Mouse (Mus musculus) lung, adult 2 months (tissue): Measurements from ENCODE around the gene Mrgprb2. TPM values are rescaled to one million over a fixed set of nuclear protein-coding genes. Genes with fewer than 3 reads are reported as not detected.

Experiments used
- DNase-seq: peaks from one replicate; pipeline ENCODE4 v3.0.0; 2022
- H3K4me1 ChIP-seq: fragments of 200-500 bp; 2 replicates; pipeline ENCODE4 v1.6.1; 2011; ENCODE audit warnings: low read length; ENCODE audit not compliant: control insufficient read depth, insufficient read depth
- H3K4me3 ChIP-seq: fragments of 200-500 bp; replicated peaks from 2 replicates; pipeline ENCODE3; 2011; ENCODE audit warnings: low read depth, mild to moderate bottlenecking, control low read depth, low read length; ENCODE audit errors: extremely low read depth
- CTCF ChIP-seq: fragments of 200-500 bp; IDR thresholded peaks from 2 replicates; pipeline ENCODE4 v1.5.1; 2011; ENCODE audit warnings: mild to moderate bottlenecking, low read length, control low read depth; ENCODE audit not compliant: insufficient read depth
- POLR2A ChIP-seq: fragments of 200-500 bp; IDR thresholded peaks from 2 replicates; pipeline ENCODE4 v1.6.1; 2011; ENCODE audit warnings: low read depth, mild to moderate bottlenecking, control low read depth, low read length, borderline replicate concordance; ENCODE audit errors: extremely low read depth
- polyA plus RNA-seq: library from polyadenylated mRNA; depleted of rRNA; stranded (reverse); fragments of >200 nt; gene quantifications from 2 replicates; pipeline ENCODE4 v1.2.3, GENCODE M21; 2012; rRNA removed

Mrgprb2 gene
- polyA plus RNA-seq: 0.07 and 0.24 TPM in 2 replicates

DNA sequence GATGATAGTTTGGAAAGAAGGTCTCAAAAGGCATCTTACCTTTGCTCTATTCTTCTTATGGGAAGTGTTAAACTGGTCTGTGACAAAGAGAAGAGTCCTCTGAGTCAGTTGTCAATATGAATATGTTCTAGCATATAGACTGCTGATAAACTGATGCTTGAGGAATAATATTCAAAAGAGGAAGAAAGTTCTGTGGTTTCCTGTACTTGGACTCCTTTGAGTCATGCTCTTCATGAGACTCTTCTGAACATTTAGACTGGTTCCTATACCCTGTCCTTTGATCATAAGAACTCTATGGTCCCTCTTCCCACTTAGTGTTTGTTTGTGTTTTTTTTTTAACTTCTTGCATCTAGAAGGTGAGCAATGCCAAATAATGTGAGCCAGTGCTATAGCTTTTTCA is at the start of gene Mrgprb2:
Mrgprb2 (minus strand) TSS at position 101 of the 400 bp plus-strand sequence.
- no peak for DNase-seq
- Histone ChIP-seq H3K4me3 (no peak within 1 kb of the TSS), H3K4me1 (no peaks in the 10 kb centered on the region)
- TF ChIP-seq CTCF: no peak
- no peak for TF ChIP-seq POLR2A

Other genes with a start within 250 kb of the Mrgprb2 start
- gene Mrgprb8, start 169.6 kb downstream of the Mrgprb2 start, polyA plus RNA-seq: not detected in 2 replicates
- 0.03 and 0.07 TPM in 2 replicates for gene Mrgprb1, start 101.7 kb downstream of the Mrgprb2 start, polyA plus RNA-seq
- gene Mrgprx2, start 58.8 kb downstream of the Mrgprb2 start, polyA plus RNA-seq: 0.06 TPM in 1 of 2 replicates, not detected in the other
- gene Mrgprb3, start 85.7 kb upstream of the Mrgprb2 start, polyA plus RNA-seq: not detected in 2 replicates
- 4.7 and 11.2 TPM in 2 replicates for gene Zdhhc13, start 230.9 kb upstream of the Mrgprb2 start, polyA plus RNA-seq